Mouse (Mus musculus) heart, embryonic 14.5 days (tissue): ENCODE data around the gene Ezr. TPM values are rescaled to one million over a fixed set of nuclear protein-coding genes. Genes with fewer than 3 reads are reported as not detected.

ENCODE experiments used
- ATAC-seq: fragments of 200-750 bp; cut with Nextera tagmentation; 2 replicates; pipeline ENCODE4 v1.8.0; 2017; ENCODE audit warnings: low read depth, moderate TSS enrichment; ENCODE audit not compliant: insufficient number of reproducible peaks, insufficient read depth, low FRiP score
- H3K27ac ChIP-seq, 2 experiments: fragments of 200-500 bp in 1 of 2; fragments of 300-500 bp in 1 of 2; sonication (generic) in 1 of 2; replicated peaks in 1 of 2; 2 replicates each; pipeline ENCODE4 v1.5.1; 2012 to 2014; ENCODE audit warnings: low read depth in 2 of 2, low read length in 2 of 2, control low read depth in 1 of 2, mild to moderate bottlenecking in 1 of 2, mixed read lengths in 1 of 2; ENCODE audit not compliant: control insufficient read depth in 1 of 2, insufficient read depth in 1 of 2
- H3K27me3 ChIP-seq: fragments of 300-500 bp; sonication (generic); 2 replicates; pipeline ENCODE4 v1.6.1; 2014; ENCODE audit warnings: mild to moderate bottlenecking, low read length, control low read depth; ENCODE audit not compliant: control insufficient read depth, insufficient read depth
- H3K36me3 ChIP-seq: fragments of 300-500 bp; sonication (generic); 2 replicates; pipeline ENCODE4 v1.6.1; 2014; ENCODE audit warnings: mild to moderate bottlenecking, control low read depth, low read length, mixed read lengths; ENCODE audit not compliant: control insufficient read depth, insufficient read depth
- H3K4me1 ChIP-seq, 2 experiments: fragments of 200-500 bp in 1 of 2; fragments of 300-500 bp in 1 of 2; sonication (generic) in 1 of 2; 2 replicates each; pipeline ENCODE4 v1.6.1; 2012 to 2014; ENCODE audit warnings: low read length in 2 of 2, control low read depth in 1 of 2, mixed read lengths in 1 of 2; ENCODE audit not compliant: control insufficient read depth in 2 of 2, insufficient read depth in 2 of 2
- H3K4me2 ChIP-seq: fragments of 300-500 bp; sonication (generic); 2 replicates; pipeline ENCODE4 v1.6.1; 2014; ENCODE audit warnings: mild to moderate bottlenecking, low read length
- H3K4me3 ChIP-seq, 2 experiments: fragments of 200-500 bp in 1 of 2; fragments of 300-500 bp in 1 of 2; sonication (generic) in 1 of 2; 2 replicates each; pipeline ENCODE4 v1.5.1; 2012 to 2014; ENCODE audit warnings: low read length in 2 of 2, mild to moderate bottlenecking in 2 of 2, control low read depth in 1 of 2, low read depth in 1 of 2, moderate library complexity in 1 of 2; ENCODE audit not compliant: control insufficient read depth in 1 of 2, insufficient read depth in 1 of 2
- H3K9ac ChIP-seq: fragments of 300-500 bp; sonication (generic); 2 replicates; pipeline ENCODE4 v1.6.1; 2014; ENCODE audit warnings: mild to moderate bottlenecking, low read length
- H3K9me3 ChIP-seq: fragments of 300-500 bp; sonication (generic); 2 replicates; pipeline ENCODE4 v1.6.1; 2016; ENCODE audit warnings: low read length, control low read depth; ENCODE audit not compliant: control insufficient read depth
- WGBS: fragments of 180-500 bp; shearing (Covaris S2); extraction: QIAGEN DNeasy Blood & Tissue Kit; methylation state at CpG from one replicate; pipeline ENCODE4 v1.1.7; 2014; 5-methylcytosine and 5-hydroxymethylcytosine counted together
- polyA plus RNA-seq: library from polyadenylated mRNA; unstranded; fragments of >200 nt; fragmentation: Nextera tagmentation; extraction: Ambion mirVana; gene quantifications from 2 replicates; pipeline ENCODE4 v1.2.1, GENCODE M21; 2014

Ezr gene
- polyA plus RNA-seq, 1 experiment from 2014 or later = 102 TPM

DNA sequence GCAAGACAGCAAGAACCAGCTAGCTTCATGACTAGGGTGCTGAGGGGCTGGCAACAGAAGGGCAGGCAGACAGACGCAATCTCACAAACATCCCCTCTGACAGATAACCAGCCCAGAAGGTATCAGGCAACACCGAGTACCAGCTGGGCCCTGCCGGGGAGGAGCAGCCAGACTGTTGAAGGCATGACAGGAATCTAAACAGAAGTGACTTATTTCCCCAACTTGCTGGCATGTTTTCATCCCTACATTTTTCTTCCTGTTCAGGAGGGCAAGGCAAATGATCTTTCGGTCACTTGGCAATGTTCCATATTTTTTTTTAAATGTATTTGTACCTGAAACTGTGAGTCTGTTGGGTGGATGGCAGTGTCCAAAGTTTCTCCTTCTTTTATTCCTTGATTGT, 32.1 kb upstream of the Ezr start:
- Histone ChIP-seq H3K36me3 (no peaks in the 10 kb centered on the region), H3K4me3 (no peak overlapping the region), H3K27ac (no peak overlapping the region), H3K4me2 (no peak overlapping the region), H3K27me3 (no peaks in the 10 kb centered on the region), H3K9me3 (no peaks in the 10 kb centered on the region), H3K9ac (no peak overlapping the region), H3K4me1 (peaks cover 11 to 16% of the 10 kb centered on the region in 2 experiments)
- ATAC-seq = no peak
- 7% methylated on average over 4 of the region's 4 CpGs for WGBS

- H3K27me3 ChIP-seq = no peaks in the 10 kb centered on the region
- H3K4me2 ChIP-seq = no peak overlapping the region
- H3K4me3 ChIP-seq = no peak overlapping the region
- ATAC-seq = no peak
- H3K9me3 ChIP-seq = no peaks in the 10 kb centered on the region
- 19% methylated on average over 3 of the region's 3 CpGs for WGBS
- no peaks in the 10 kb centered on the region for H3K36me3 ChIP-seq
- peaks cover 11 to 16% of the 10 kb centered on the region in 2 experiments for H3K4me1 ChIP-seq
- peak overlapping the region; percentile 15 to 41; a peak in 2 of 4 replicates for H3K27ac ChIP-seq
- peak overlapping the region; percentile 34; the same call in 1 of the 2 replicates for H3K9ac ChIP-seq
Measured at GRCm38 (mm10) chr17:6812851-6813191, 30.2 kb upstream of the Ezr start.

- peak overlapping the region; percentile 15 to 41; a peak in 2 of 4 replicates for H3K27ac ChIP-seq
- H3K27me3 ChIP-seq = no peaks in the 10 kb centered on the region
- no peaks in the 10 kb centered on the region for H3K36me3 ChIP-seq
- no peak for ATAC-seq
- 0 out of 2 replicates have a peak overlapping the region, but pooled peaks have one; percentile 34 for H3K9ac ChIP-seq
- no peak overlapping the region for H3K4me2 ChIP-seq
- no peaks in the 10 kb centered on the region for H3K9me3 ChIP-seq
- 41% methylated on average over 7 of the region's 7 CpGs for WGBS
- H3K4me3 ChIP-seq = no peak overlapping the region
- peaks cover 11 to 16% of the 10 kb centered on the region in 2 experiments for H3K4me1 ChIP-seq
Measured at GRCm38 (mm10) chr17:6811931-6812850, 29.6 kb upstream of the Ezr start.

DNA sequence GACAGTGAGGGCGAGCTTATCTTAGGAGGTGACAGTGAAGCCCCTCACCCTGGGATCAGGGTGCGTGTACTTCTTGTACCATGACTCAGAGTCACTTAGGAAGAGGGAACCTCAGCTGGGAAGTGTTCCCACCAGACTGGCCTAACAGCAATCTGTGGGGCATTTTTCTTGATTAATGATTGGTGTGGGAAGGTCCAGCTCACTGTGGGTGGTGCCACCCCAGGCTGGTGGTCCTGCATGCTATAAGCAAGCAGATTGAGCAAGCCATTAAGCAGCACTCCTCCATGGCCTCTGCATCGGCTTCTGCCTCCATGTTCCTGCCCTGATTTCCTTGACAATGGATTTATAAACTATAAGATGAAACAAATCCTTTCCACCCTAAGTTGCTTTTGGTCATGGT, 26.7 kb upstream of the Ezr start:
- Histone ChIP-seq H3K27me3 (no peaks in the 10 kb centered on the region), H3K9ac (no peak overlapping the region), H3K4me1 (peaks cover 8 to 10% of the 10 kb centered on the region in 2 experiments), H3K27ac (no peak overlapping the region), H3K9me3 (no peaks in the 10 kb centered on the region), H3K4me3 (no peak overlapping the region), H3K36me3 (no peaks in the 10 kb centered on the region), H3K4me2 (no peak overlapping the region)
- 69% methylated on average over 3 of the region's 3 CpGs for WGBS
- no peak for ATAC-seq

GRCm38 (mm10) chr17:6808521-6809165, 26.1 kb upstream of the Ezr start:
- 75% methylated on average over 8 of the region's 8 CpGs for WGBS
- H3K4me2 ChIP-seq = no peak overlapping the region
- H3K9ac ChIP-seq = no peak overlapping the region
- ATAC-seq = no peak
- H3K4me1 ChIP-seq = peaks cover 8 to 9% of the 10 kb centered on the region in 2 experiments
- no peaks in the 10 kb centered on the region for H3K27me3 ChIP-seq
- no peak overlapping the region for H3K27ac ChIP-seq
- H3K36me3 ChIP-seq = no peaks in the 10 kb centered on the region
- H3K4me3 ChIP-seq = no peak overlapping the region
- H3K9me3 ChIP-seq = no peaks in the 10 kb centered on the region

DNA sequence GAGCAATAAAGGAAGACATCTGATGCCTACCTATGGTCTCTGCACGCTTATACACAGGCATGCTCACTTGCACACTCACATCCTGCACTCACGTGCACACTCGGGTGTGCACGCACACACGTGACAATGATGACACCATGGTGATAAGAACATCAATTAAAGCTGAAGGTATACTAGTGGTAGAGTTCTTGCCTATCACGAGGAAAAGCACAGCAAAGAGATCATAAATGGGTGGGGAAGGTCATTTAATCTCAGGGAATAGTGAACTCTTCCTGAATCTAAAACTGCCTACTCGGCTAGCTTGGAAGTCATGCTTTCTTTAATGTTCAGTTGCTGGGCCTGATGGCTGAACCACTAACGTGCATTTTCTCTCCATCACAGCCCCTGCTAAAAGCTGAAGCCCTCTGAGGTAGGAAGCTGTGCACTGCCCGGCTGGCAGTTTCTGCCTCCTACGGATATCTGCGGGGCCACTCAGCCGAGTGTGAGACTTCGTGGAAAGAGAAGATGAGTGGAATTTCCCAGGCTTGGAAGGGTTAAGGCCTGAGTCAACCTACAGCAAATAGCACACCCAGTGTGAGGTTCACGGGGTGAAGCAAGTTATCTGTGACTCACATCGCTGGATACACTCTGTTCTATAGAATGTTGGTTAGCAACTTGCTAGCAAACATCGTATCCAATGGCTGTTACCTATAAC, 25.4 kb upstream of the Ezr start:
- WGBS = 81% methylated on average over 16 of the region's 16 CpGs
- H3K4me2 ChIP-seq = no peak overlapping the region
- H3K27me3 ChIP-seq = no peaks in the 10 kb centered on the region
- H3K27ac ChIP-seq = no peak overlapping the region
- no peaks in the 10 kb centered on the region for H3K36me3 ChIP-seq
- ATAC-seq = no peak
- no peaks in the 10 kb centered on the region for H3K9me3 ChIP-seq
- peaks cover 7 to 9% of the 10 kb centered on the region in 2 experiments for H3K4me1 ChIP-seq
- no peak overlapping the region for H3K4me3 ChIP-seq
- H3K9ac ChIP-seq = no peak overlapping the region

DNA sequence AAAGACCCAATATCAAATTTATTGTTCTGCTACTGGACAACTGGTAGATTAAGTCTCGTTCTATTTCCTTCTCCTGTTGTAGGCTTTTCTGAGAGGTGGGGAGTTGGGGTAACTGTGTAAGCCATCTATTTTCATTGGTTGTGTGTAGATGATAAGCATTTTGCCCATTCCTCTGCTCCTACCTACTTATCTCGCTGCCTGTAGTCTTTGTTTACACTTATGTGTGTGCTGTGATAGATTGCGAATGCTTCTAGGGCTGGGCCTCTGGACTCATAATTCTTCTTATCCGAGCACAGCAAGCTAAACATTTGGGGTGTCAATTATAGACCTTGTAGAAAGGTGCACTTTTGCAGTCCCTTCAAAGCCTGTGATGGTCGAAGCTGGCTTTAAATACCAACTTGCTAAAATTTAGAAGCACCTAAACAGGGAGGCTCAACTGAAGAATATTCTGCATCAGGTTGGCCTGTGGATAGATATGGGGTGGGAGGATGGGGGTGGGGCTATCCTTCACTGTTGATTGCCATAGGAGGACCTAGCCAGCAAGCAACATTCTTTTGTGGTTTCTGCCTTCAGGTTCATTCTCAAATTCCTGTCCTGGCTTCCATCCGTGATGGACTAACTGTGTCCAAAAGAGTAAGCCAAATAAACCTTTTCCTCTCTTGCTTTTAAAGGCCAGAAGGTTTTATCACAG, 22.4 kb upstream of the Ezr start:
- Histone ChIP-seq H3K4me1 (no peaks in the 10 kb centered on the region), H3K9me3 (peaks cover 3% of the 10 kb centered on the region; the same call in 1 of the 2 replicates), H3K36me3 (no peaks in the 10 kb centered on the region), H3K4me2 (no peak overlapping the region), H3K27ac (no peak overlapping the region), H3K27me3 (no peaks in the 10 kb centered on the region), H3K4me3 (no peak overlapping the region), H3K9ac (no peak overlapping the region)
- 47% methylated on average over 6 of the region's 6 CpGs for WGBS
- ATAC-seq = no peak
